In the genomic region with DNA sequence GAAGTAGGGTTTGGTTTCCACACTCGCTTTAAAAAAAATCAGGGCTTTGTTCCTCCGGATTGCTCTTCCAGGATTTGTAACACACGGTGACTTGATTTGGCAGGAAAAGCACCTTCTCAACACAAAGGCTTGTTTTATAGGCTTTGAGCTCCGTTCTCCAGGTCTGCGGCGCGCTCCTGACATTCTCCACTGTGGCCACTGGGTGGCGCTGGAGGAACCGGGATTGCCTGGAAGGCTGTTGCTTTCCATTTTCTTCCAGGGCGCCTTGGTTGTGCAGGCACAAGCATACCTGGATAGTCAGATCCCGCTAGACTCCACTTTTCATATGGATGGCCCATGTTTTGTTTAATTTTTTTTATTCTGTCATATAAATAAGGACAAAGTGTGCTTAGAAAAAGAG, we compare ENCODE assay signal across 8 mouse cellular contexts. TPM values are rescaled to one million over a fixed set of nuclear protein-coding genes. Genes with fewer than 3 reads are reported as not detected.
DNase-seq lines count a peak whose midpoint lies in the region; ATAC-seq lines count a peak whose summit lies in the region.

No protein-coding gene starts in this region.

- H3K4me3 ChIP-seq in heart, embryonic 11.5 days (ENCODE audit: low read depth, low read length): no peak overlapping the region
- no peak overlapping the region for H3K4me3 ChIP-seq in liver, embryonic 13.5 days (replicated peaks)

- peak; percentile 7 for DNase-seq in CD4-positive helper T cell, adult 2 months (ENCODE audit: low read depth, low spot score)
- peak; percentile 83 for DNase-seq in brain, adult 2 months (ENCODE audit: low read depth, low spot score)
- peak; percentile 92 for DNase-seq in kidney, postnatal 10 days
- DNase-seq in liver, embryonic 13.5 days: peak; percentile 32
- peak; percentile 85 for DNase-seq in testis, postnatal 14 days (ENCODE audit: low spot score)

- H3K9me3 ChIP-seq in heart, embryonic 11.5 days (replicated peaks; ENCODE audit: control insufficient read depth, low read length): no peaks in the 10 kb centered on the region
- no peaks in the 10 kb centered on the region for H3K9me3 ChIP-seq in liver, embryonic 13.5 days (replicated peaks)

- peak; percentile 49; the same call in 1 of the 2 replicates for ATAC-seq in erythroblast, adult 5-6 weeks (replicated peaks; ENCODE audit: low FRiP score, poor library complexity, severe bottlenecking)
- no peak for ATAC-seq in heart, embryonic 11.5 days (replicated peaks; ENCODE audit: insufficient number of reproducible peaks, low FRiP score, low TSS enrichment)
- ATAC-seq in liver, embryonic 13.5 days (ENCODE audit: low read depth): no peak
- ATAC-seq in neutrophil, adult 5-6 weeks (ENCODE audit: extremely low read depth, insufficient number of reproducible peaks, low FRiP score, poor library complexity, severe bottlenecking): 0 out of 2 replicates have a peak, but pooled peaks have one; percentile 23

- no peak overlapping the region for H3K9ac ChIP-seq in heart, embryonic 11.5 days (ENCODE audit: low read depth, low read length)
- H3K9ac ChIP-seq in liver, embryonic 13.5 days: no peak overlapping the region

- H3K4me1 ChIP-seq in heart, embryonic 11.5 days (ENCODE audit: control insufficient read depth, insufficient read depth, low read length): no peaks in the 10 kb centered on the region
- H3K4me1 ChIP-seq in liver, embryonic 13.5 days (replicated peaks): no peaks in the 10 kb centered on the region

- WGBS in heart, embryonic 11.5 days (ENCODE audit: insufficient replicate concordance): 6% methylated on average over 11 of the region's 11 CpGs
- 4% methylated on average over 11 of the region's 11 CpGs for WGBS in liver, embryonic 13.5 days (ENCODE audit: insufficient replicate concordance)

- no peak overlapping the region for H3K27ac ChIP-seq in heart, embryonic 11.5 days (ENCODE audit: low read depth, low read length)
- H3K27ac ChIP-seq in liver, embryonic 13.5 days: no peak overlapping the region

- H3K4me2 ChIP-seq in heart, embryonic 11.5 days: peak overlapping the region; percentile 4; the same call in 1 of the 2 replicates
- H3K4me2 ChIP-seq in liver, embryonic 13.5 days: no peak overlapping the region

- no peaks in the 10 kb centered on the region for H3K27me3 ChIP-seq in heart, embryonic 11.5 days (ENCODE audit: control insufficient read depth, insufficient read depth, low read length)
- H3K27me3 ChIP-seq in liver, embryonic 13.5 days: no peaks in the 10 kb centered on the region; the same call in 1 of the 2 replicates

- H3K36me3 ChIP-seq in heart, embryonic 11.5 days (ENCODE audit: control insufficient read depth, insufficient read depth, low read length): no peaks in the 10 kb centered on the region
- H3K36me3 ChIP-seq in liver, embryonic 13.5 days: no peaks in the 10 kb centered on the region

RNA-seq across cellular contexts. Expression of a gene that starts 29.7 kb away (rescaled TPM):
- 4.8 and 6.7 TPM in 2 replicates for total RNA-seq in erythroblast, adult 5-6 weeks (2015; ENCODE audit: low replicate concordance)
- 10.6 and 12.1 TPM in 2 replicates for total RNA-seq in erythroblast, adult 5-6 weeks (2017; ENCODE audit: low replicate concordance)
- polyA plus RNA-seq in heart, embryonic 11.5 days (2014; fragmentation: Nextera tagmentation; extraction: Ambion mirVana): 20.6 and 21.6 TPM in 2 replicates
- polyA plus RNA-seq in liver, embryonic 13.5 days (2015; fragmentation: Nextera tagmentation; extraction: Ambion mirVana): 13.5 and 16.1 TPM in 2 replicates
- total RNA-seq in neutrophil, adult 5-6 weeks (2017): 41.9 and 45.7 TPM in 2 replicates

Comparison
In these comparisons a context has a peak if more than half of its experiments do, and no peak if none do; other contexts are left out.
1. DNase-seq: peak in every context shown above with its lines; median percentile 92 in kidney, postnatal 10 days; 85 in testis, postnatal 14 days; 83 in brain, adult 2 months; 32 in liver, embryonic 13.5 days; 7 in CD4-positive helper T cell, adult 2 months.
2. ATAC-seq: peak in erythroblast, adult 5-6 weeks (single experiment) and neutrophil, adult 5-6 weeks (single experiment); none in heart, embryonic 11.5 days (single experiment) and liver, embryonic 13.5 days (single experiment).